Mouse (Mus musculus): ENCODE measurements around the gene Nabp2.

DNA sequence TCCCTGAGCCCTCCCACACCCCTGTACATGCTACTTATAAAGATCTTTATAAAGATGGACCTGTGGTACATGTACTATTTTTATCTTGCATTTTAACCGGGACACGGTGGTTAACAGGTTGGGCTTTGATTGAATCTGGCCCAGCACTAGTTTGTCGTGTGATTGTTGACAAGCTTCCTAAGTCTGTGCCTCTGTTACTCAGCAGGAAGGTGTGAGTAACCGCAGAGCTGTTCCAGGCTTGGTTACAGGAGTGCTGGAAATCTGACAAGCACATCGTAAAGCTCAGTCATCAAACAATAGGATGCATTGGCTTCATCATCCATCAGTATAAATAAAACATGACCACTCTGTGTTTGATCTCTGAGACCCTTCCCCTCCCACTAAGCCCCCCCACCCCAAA lies 11.1 kb upstream of the Nabp2 start:
- TF ChIP-seq CTCF (IDR thresholded peaks at IDR 0.05; ENCODE audit: borderline replicate concordance, insufficient read depth, low read depth, low read length) = no peak
- TF ChIP-seq POLR2A (IDR thresholded peaks at IDR 0.05; ENCODE audit: borderline replicate concordance, insufficient read depth, low read length) = no peak
